Mouse (Mus musculus) stomach, embryonic 14.5 days (tissue): ENCODE data around the gene B3gnt8. TPM values are rescaled to one million over a fixed set of nuclear protein-coding genes. Genes with fewer than 3 reads are reported as not detected.

Experiments used
- ATAC-seq: fragments of 200-750 bp; cut with Nextera tagmentation; 2 replicates; pipeline ENCODE4 v1.8.0; 2017; ENCODE audit warnings: low read depth, moderate TSS enrichment; ENCODE audit not compliant: insufficient number of reproducible peaks, insufficient read depth, low FRiP score
- H3K27ac ChIP-seq: fragments of 300-500 bp; sonication (generic); 2 replicates; pipeline ENCODE4 v1.5.1; 2014; ENCODE audit warnings: mild to moderate bottlenecking, low read length, moderate library complexity, mixed read lengths
- H3K27me3 ChIP-seq: fragments of 300-500 bp; sonication (generic); 2 replicates; pipeline ENCODE4 v1.6.1; 2014; ENCODE audit warnings: low read length, control low read depth, mixed read lengths; ENCODE audit not compliant: control insufficient read depth, insufficient read depth
- H3K36me3 ChIP-seq: fragments of 300-500 bp; sonication (generic); 2 replicates; pipeline ENCODE4 v1.6.1; 2014; ENCODE audit warnings: mild to moderate bottlenecking, control low read depth, low read length, moderate library complexity, mixed read lengths; ENCODE audit not compliant: control insufficient read depth, insufficient read depth
- H3K4me1 ChIP-seq: fragments of 300-500 bp; sonication (generic); 2 replicates; pipeline ENCODE4 v1.6.1; 2014; ENCODE audit warnings: low read length, control low read depth, mixed read lengths; ENCODE audit not compliant: control insufficient read depth, insufficient read depth
- H3K4me2 ChIP-seq: fragments of 300-500 bp; sonication (generic); replicated peaks from 2 replicates; pipeline ENCODE4 v1.6.1; 2014; ENCODE audit warnings: low read depth, low read length, control low read depth
- H3K4me3 ChIP-seq: fragments of 300-500 bp; sonication (generic); 2 replicates; pipeline ENCODE4 v1.5.1; 2014; ENCODE audit warnings: low read depth, low read length, control low read depth
- H3K9ac ChIP-seq: fragments of 300-500 bp; sonication (generic); replicated peaks from 2 replicates; pipeline ENCODE4 v1.6.1; 2014; ENCODE audit warnings: low read depth, mild to moderate bottlenecking, control low read depth, low read length, moderate library complexity, mixed read lengths
- H3K9me3 ChIP-seq: fragments of 300-500 bp; sonication (generic); 2 replicates; pipeline ENCODE4 v1.6.1; 2016; ENCODE audit warnings: low read depth, low read length, control low read depth; ENCODE audit not compliant: control insufficient read depth
- WGBS: fragments of 180-500 bp; shearing (Covaris S2); extraction: QIAGEN DNeasy Blood & Tissue Kit; methylation state at CpG from one replicate; pipeline ENCODE4 v1.1.7; 2014; 5-methylcytosine and 5-hydroxymethylcytosine counted together
- polyA plus RNA-seq: library from polyadenylated mRNA; unstranded; fragments of >200 nt; fragmentation: Nextera tagmentation; extraction: Ambion mirVana; gene quantifications from 2 replicates; pipeline ENCODE4 v1.2.1, GENCODE M21; 2014

Gene B3gnt8
- polyA plus RNA-seq, 1 experiment from 2014 or later, result 6.2 TPM

DNA sequence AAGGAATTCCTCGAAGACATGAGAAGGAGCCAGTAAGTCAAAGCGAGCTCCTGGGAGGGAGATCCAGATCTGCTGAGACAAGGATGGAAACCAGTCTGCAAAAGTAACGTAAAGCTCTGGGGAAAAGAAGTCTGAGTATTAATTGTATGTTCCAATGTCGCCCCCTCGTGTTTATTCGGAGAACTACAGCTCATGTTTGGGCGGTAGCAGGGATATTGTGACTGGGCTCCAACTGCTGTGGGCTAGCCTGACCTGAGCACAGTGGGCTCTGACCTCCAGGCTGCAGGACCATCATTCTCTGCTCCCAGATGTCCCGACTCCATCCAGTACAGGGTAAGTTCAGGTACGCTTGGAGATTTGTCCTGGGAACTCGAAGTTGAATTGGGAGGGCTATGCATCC, 26.8 kb upstream of the B3gnt8 start:
- Histone ChIP-seq H3K4me2 (no peak overlapping the region), H3K4me3 (no peak overlapping the region), H3K9ac (no peak overlapping the region), H3K9me3 (no peaks in the 10 kb centered on the region), H3K36me3 (no peaks in the 10 kb centered on the region), H3K27ac (no peak overlapping the region), H3K4me1 (no peaks in the 10 kb centered on the region), H3K27me3 (no peaks in the 10 kb centered on the region)
- ATAC-seq, result no peak
- 11% methylated on average over 10 of the region's 10 CpGs for WGBS

DNA sequence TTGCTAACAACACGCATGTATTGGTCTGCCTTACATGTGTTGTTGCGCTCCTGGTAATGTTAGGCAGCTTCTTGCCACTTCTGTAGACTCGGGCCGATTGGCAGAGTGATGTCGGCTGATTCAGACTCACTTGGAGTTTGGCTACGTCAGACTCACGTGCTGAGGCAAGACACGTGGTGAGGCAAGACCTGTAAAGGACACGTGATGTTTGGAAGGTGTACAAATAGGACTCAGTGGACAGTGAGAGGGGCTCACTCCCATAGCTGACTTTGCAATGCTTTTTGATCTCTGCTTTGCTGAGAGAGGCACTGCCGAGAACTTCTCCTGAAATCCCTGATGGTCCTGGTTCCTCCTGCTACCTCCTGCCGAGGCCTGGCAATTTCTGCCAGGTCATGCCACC, 25.8 kb upstream of the B3gnt8 start:
- no peak overlapping the region for H3K4me2 ChIP-seq
- H3K27ac ChIP-seq, result no peak overlapping the region
- no peak for ATAC-seq
- H3K36me3 ChIP-seq, result no peaks in the 10 kb centered on the region
- H3K4me1 ChIP-seq, result no peaks in the 10 kb centered on the region
- 84% methylated on average over 11 of the region's 11 CpGs for WGBS
- H3K4me3 ChIP-seq, result no peak overlapping the region
- H3K9me3 ChIP-seq, result no peaks in the 10 kb centered on the region
- H3K9ac ChIP-seq, result no peak overlapping the region
- H3K27me3 ChIP-seq, result no peaks in the 10 kb centered on the region

GRCm38 (mm10) chr7:25601346-25601745, 25.1 kb upstream of the B3gnt8 start:
- no peaks in the 10 kb centered on the region for H3K36me3 ChIP-seq
- no peak for ATAC-seq
- no peaks in the 10 kb centered on the region for H3K9me3 ChIP-seq
- H3K4me3 ChIP-seq, result no peak overlapping the region
- H3K27me3 ChIP-seq, result no peaks in the 10 kb centered on the region
- no peak overlapping the region for H3K4me2 ChIP-seq
- 87% methylated on average over 16 of the region's 16 CpGs for WGBS
- no peaks in the 10 kb centered on the region for H3K4me1 ChIP-seq
- no peak overlapping the region for H3K9ac ChIP-seq
- no peak overlapping the region for H3K27ac ChIP-seq

- Histone ChIP-seq H3K9ac (no peak overlapping the region), H3K9me3 (no peaks in the 10 kb centered on the region), H3K36me3 (no peaks in the 10 kb centered on the region), H3K4me1 (no peaks in the 10 kb centered on the region), H3K4me3 (no peak overlapping the region), H3K27ac (no peak overlapping the region), H3K27me3 (no peaks in the 10 kb centered on the region), H3K4me2 (no peak overlapping the region)
- WGBS, result 78% methylated on average over 4 of the region's 4 CpGs
- ATAC-seq, result no peak
These were observed 19.8 kb upstream of the B3gnt8 start for GRCm38 (mm10) chr7:25606625-25607063.

DNA sequence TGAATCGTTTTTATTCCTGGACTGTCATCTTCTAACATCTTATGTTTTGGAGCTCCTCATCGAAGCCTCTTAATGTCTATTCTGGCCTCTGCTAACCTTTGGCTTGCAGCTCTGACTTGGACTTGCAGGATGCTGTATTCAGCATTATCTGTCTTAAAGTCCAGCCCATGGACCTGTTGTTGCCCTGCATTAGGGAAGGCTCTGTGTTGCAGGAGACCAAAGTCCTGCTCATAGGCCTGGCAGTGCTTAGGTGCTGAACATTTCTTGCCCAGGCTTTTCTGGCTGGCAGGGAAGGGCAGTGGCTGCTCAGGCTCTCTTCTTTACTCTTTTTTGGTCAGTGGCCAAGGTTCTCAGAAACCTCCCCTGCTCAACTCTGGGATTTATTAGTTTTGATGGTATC, 19.3 kb upstream of the B3gnt8 start:
- Histone ChIP-seq H3K27me3 (no peaks in the 10 kb centered on the region), H3K4me3 (no peak overlapping the region), H3K4me1 (no peaks in the 10 kb centered on the region), H3K27ac (no peak overlapping the region), H3K9ac (no peak overlapping the region), H3K4me2 (no peak overlapping the region), H3K9me3 (no peaks in the 10 kb centered on the region), H3K36me3 (no peaks in the 10 kb centered on the region)
- 79% methylated on average over 2 of the region's 2 CpGs for WGBS
- no peak for ATAC-seq

DNA sequence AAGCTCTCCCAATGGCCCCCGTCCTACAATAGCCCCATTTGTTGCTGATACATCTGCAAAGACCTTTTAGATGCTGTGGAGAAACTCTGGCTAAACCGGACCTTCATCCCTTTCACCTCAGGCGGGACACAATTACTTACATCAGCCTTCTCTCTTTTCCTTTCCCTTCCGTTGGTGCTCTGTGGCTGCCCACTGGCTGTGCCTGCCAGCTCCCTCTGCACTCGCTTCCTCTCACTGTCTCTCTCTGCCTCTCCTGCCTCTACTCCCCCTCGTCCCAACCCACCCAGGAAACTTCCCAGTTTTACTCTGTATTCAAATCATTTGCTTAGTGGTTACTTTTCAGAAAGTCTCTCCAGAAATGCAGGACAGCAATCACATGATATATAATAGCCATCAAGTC, 16.4 kb upstream of the B3gnt8 start:
- ATAC-seq, result no peak
- Histone ChIP-seq H3K4me1 (no peaks in the 10 kb centered on the region), H3K4me2 (no peak overlapping the region), H3K9ac (no peak overlapping the region), H3K9me3 (no peaks in the 10 kb centered on the region), H3K27ac (no peak overlapping the region), H3K36me3 (no peaks in the 10 kb centered on the region), H3K27me3 (no peaks in the 10 kb centered on the region), H3K4me3 (no peak overlapping the region)
- WGBS, result 42% methylated on average over 6 of the region's 6 CpGs

DNA sequence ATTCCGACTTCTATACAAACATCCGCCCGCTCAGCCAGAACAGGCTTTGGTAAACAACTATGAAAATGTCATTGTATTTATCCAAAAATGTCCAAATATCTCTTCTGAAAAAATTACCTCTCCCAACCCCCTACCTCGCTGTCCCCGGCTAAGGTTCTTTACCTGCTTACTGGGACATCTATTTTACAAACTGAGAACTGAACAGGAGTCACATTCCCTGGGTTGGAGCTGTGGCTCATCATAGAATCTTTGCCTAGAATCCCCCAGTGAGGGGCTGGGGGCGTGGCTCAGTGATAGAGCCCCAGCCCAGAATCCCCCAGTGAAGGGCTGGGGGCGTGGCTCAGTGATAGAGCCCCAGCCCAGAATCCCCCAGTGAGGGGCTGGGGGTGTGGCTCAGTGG, 15.0 kb upstream of the B3gnt8 start:
- H3K36me3 ChIP-seq, result no peaks in the 10 kb centered on the region
- WGBS, result 41% methylated on average over 7 of the region's 7 CpGs
- no peak overlapping the region for H3K4me2 ChIP-seq
- no peaks in the 10 kb centered on the region for H3K4me1 ChIP-seq
- no peaks in the 10 kb centered on the region for H3K9me3 ChIP-seq
- H3K4me3 ChIP-seq, result no peak overlapping the region
- no peak overlapping the region for H3K9ac ChIP-seq
- no peak for ATAC-seq
- no peak overlapping the region for H3K27ac ChIP-seq
- H3K27me3 ChIP-seq, result no peaks in the 10 kb centered on the region

DNA sequence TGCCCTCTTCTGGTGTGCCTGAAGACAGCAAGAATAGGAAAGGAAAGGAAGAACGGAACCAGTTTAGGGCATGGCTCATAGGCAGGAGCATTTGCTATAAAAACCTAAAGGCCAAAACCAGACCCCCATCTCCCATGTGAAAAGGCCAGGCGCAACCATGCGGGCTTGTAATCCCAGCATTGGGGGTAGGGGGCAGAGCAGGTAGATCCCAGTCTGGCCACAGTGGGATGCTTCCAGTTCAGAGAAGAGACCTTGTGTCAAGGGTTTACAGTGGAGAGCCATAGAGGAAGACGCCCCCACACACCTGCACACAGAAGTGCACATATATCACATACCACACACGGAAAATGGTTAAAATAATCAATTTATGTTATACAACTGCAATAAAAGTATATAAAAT, 12.4 kb upstream of the B3gnt8 start:
- no peaks in the 10 kb centered on the region for H3K36me3 ChIP-seq
- no peak overlapping the region for H3K4me3 ChIP-seq
- no peak for ATAC-seq
- no peak overlapping the region for H3K9ac ChIP-seq
- no peaks in the 10 kb centered on the region for H3K9me3 ChIP-seq
- H3K27me3 ChIP-seq, result no peaks in the 10 kb centered on the region
- H3K27ac ChIP-seq, result no peak overlapping the region
- H3K4me2 ChIP-seq, result no peak overlapping the region
- WGBS, result 85% methylated on average over 5 of the region's 5 CpGs
- no peaks in the 10 kb centered on the region for H3K4me1 ChIP-seq

- WGBS, result 75% methylated on average over 21 of the region's 21 CpGs
- no peak overlapping the region for H3K27ac ChIP-seq
- no peaks in the 10 kb centered on the region for H3K36me3 ChIP-seq
- no peak for ATAC-seq
- H3K4me1 ChIP-seq, result 0 out of 2 replicates have a peak, but pooled peaks cover 3% of the 10 kb centered on the region
- H3K4me3 ChIP-seq, result no peak overlapping the region
- H3K4me2 ChIP-seq, result no peak overlapping the region
- H3K9ac ChIP-seq, result no peak overlapping the region
- no peaks in the 10 kb centered on the region for H3K9me3 ChIP-seq
- H3K27me3 ChIP-seq, result no peaks in the 10 kb centered on the region
These were observed 11.4 kb upstream of the B3gnt8 start for GRCm38 (mm10) chr7:25614831-25615705.
